Mouse (Mus musculus): ENCODE results near the gene Rpl23a. TPM values are rescaled to one million over a fixed set of nuclear protein-coding genes. Genes with fewer than 3 reads are reported as not detected.
"Not testable (repeated sequence)": the region's sequence is repeated elsewhere in the genome, so short reads cannot be mapped to it uniquely, and the experiment has no call there.

Gene Rpl23a
- total RNA-seq, 4 experiments from 2014 or later: 606 to 878 (median 722) TPM

DNA sequence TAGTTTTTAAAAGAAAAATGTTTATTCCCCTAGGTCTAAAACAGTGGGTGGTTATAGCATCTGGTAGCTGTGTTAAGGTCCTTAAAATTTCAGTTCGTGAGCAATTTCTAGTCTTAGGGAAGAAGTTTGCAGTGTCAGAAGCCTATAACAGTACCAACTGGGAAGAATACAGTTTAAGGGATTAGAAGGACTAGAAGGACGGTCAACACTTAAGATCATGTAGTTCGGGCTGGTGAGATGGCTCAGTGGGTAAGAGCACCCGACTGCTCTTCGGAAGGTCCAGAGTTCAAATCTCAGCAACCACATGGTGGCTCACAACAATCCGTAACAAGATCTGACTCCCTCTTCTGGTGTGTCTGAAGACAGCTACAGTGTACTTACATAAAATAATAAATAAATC is 1.3 kb upstream of the Rpl23a start:
- DNase-seq (ENCODE audit: low spot score in 2 of 2): not testable (repeated sequence)

DNA sequence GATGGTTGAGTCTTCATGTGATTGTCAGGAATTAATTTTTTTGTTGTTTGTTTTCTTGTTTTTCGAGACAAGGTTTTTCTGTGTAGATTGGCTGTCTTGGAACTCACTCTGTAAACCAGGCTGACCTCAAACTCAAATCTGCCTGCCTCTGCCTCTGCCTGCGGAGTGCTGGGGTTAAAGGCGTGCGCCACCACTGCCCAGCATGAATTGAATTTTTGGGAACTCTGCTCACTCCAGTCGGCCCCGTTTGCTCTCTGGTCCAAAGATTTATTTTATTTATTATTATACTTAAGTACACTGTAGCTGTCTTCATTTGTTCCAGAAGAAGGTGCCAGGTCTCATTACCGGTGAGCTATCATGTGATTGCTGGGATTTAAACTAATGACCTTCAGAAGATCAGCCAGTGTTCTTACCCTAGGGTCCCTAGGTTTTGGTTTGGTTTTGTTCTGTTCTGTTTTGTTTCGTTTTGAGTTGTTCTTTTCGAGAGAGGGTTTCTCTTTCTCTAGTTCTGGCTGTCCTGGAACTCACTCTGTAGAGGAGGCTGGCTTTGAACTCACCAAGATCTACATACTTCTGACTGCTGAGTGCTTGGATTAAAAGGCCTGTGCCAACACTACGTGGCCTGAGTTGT is 615 bp upstream of the Rpl23a start:
- no peak for DNase-seq (ENCODE audit: low spot score in 2 of 2)

GRCm38 (mm10) chr11:78182450-78182849 is 934 bp downstream of the Rpl23a start:
- DNase-seq (ENCODE audit: low spot score in 2 of 2): no peak

GRCm38 (mm10) chr11:78181830-78182357 is 1.5 kb downstream of the Rpl23a start:
- no peak for DNase-seq (ENCODE audit: low spot score in 2 of 2)

- DNase-seq (ENCODE audit: low spot score in 2 of 2): no peak
These were observed 3.2 kb downstream of the Rpl23a start for GRCm38 (mm10) chr11:78180081-78180761.

DNA sequence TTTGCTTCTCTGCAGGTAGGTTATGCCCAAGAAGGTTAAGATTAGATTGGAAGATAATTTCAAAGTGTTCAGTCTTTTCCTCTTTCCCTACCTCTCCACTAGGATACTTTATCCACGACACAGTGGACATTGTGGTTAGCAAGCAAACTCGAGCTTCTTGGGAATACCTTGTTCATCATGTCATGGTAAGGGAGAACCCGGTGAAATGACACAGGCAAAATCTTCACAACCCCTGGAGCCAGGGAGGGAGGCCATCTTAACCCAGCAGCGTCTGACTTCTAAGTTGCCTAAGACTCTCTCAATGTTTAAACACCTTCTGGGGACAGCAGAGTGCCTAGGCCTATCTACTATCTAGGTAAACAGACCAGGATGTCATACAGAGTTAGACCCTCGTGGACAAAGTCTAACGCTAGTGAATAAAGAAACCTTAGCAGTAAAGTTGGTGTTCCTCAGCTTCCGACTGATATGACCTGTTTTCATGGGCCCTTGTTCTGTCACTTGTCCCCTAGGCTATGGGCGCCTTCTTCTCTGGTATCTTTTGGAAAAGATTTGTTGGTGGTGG is 3.9 kb downstream of the Rpl23a start:
- DNase-seq (ENCODE audit: low spot score in 2 of 2): no peak

DNA sequence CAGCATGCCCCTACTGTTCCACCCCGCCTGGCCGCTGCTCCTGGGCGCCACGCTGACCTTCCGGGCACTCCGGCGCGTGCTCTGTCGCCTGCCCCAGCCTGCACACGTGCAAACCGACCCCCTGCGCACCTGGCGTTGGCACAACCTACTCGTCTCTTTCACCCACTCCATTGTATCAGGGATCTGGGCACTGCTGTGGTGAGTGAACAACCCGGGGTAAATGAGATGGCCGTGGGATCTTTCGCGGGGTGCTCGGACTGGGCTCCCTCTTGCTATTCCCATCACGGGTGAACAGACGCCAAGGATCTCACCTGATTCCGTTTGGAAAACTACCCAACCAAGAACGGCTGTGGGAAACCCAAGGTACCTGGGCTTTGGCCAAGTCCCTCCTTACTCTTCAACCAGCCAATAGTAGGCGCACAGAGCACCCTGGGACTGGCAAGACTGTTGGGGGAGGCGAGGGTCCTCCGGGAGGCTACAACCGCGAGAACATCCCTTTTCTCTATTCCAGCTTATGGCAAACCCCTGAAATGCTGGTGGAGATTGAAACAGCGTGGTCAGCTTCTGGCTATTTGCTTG is 4.4 kb downstream of the Rpl23a start:
- peak in 1 of 2 experiments; percentile 53 for DNase-seq (ENCODE audit: low spot score in 2 of 2)

DNA sequence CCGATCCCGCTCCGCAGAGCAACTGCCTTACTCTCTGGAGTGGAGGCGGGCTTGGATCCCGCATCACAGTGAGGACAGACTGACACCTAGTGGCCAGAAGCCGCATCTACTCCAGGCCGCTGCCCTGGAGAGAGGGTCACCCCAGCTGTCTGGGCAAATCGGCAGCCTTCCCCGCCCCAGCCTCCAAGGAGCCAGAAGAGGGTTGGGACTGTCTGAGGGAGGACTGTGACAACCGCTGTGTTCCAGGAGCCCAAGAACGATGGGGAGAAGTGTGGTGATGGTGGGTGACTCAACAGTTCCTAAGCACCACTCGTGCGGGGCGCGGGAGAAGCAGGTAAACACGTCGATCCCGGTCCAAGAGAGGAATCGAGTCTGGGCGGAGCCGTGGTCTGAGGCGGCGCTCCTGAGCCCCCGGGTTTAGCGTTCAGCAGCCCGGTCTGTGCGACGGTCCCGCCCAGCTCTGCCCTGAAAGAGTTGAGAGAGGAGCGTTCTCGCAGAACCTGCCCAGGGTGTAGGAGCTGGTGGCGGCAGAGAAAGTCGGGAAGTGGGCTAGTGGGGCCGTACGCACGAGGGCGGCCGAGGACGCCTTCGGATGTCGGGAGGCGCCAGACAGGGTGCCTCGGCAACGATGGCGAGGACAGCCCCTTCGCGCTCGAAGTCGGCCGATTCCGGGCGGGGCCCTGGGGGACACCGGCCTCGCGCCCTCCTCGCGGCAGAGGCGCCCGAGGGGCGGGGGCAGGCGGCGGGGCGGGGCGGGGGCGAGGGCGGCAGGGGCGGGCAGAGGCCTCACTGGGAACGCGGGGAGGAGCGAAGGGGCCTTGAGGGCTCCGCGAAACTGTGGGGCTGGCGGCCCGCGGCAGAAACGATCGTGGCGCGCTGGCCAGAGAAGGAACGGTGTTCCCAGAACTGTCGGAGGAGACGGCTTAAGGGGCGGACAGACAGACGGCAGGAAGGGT is 5.2 kb downstream of the Rpl23a start:
- peak; percentile 91 to 94 for DNase-seq (ENCODE audit: low spot score in 2 of 2)

GRCm38 (mm10) chr11:78177437-78177836 is 5.9 kb downstream of the Rpl23a start:
- DNase-seq (ENCODE audit: low spot score in 2 of 2): no peak

- no peak for DNase-seq (ENCODE audit: low spot score in 2 of 2)
These were observed 6.5 kb downstream of the Rpl23a start for GRCm38 (mm10) chr11:78176905-78177331.

DNA sequence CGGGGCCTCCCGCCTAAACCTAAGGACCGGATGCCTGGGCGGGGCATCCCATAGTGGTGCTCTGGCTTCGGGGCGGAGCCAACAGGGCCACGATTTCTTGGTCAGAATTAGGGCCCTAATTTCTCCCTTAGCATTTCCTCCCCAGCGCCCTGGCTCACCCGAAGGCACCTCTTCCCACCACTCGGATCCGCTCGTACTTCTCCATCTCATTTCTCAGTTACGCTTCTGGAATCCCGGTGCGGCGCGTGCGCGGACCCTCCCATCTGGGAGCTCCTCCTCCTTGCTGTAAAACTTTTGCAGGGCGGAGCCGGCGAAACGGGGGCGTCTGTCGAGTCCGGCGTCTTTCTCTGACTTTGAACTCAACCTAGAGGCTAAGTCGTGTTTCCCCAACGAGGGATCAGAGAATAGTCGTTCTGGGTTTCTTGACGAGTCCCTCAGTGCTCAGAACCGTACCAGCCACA is 7.0 kb downstream of the Rpl23a start, which contains the start of the genes Nek8 and Tlcd1:
Gene Nek8, minus strand, starts transcription at position 274 of the 461 bp plus-strand sequence.
Gene Tlcd1, plus strand, starts transcription at position 310 of the 461 bp plus-strand sequence.
- DNase-seq (ENCODE audit: low spot score in 2 of 2): peak in 1 of 2 experiments; percentile 72

DNA sequence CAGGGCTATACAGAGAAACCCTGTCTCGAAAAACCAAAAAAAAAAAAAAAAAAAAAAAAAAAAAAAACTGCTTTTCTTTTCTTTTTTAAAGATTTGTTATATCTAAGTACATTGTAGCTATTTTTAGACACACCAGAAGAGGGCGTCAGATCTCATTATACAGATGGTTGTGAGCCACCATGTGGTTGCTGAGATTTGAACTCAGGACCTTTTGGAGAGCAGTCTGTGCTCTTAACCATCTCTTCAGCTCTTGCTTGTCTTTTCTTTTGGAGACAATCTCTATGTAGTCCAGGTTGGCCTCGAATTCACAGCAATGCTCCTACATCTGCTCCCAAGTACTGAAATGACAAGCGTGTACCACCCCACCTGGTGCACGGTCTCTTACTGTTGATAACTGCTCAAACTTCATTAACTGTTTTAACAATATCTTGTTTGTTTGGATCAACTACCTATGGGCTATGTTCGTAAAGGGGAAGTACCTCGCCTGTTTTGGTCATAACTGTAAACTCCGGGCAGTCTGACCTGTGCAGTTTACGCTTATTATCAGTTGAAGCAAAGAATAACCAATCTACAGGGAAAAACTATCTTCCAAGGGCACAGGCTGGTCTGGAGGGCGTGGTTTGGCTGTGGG is 7.5 kb downstream of the Rpl23a start:
- DNase-seq (ENCODE audit: low spot score in 2 of 2): no peak

DNA sequence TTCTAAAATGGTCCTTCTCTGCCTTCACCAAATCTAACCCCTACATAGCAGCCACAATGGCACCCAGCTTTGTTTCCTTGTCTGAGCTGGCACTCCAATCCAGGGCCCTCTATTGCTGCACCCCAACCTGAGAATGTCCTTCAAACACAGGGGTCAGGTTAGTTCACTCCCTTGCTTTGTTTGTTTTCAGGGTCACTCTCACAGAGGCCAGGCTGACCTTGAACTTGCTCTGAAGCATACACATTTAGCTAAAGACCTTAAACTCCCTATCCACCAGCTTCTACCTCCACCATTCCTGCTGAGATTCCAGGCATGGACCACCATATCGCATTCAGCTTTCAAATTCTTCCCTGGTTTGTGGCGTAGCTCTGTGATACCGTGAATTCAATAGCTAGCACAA is 8.9 kb downstream of the Rpl23a start:
- DNase-seq (ENCODE audit: low spot score in 2 of 2): no peak

- no peak for DNase-seq (ENCODE audit: low spot score in 2 of 2)
These were observed 10.5 kb downstream of the Rpl23a start for GRCm38 (mm10) chr11:78172748-78173383.

- DNase-seq (ENCODE audit: low spot score in 2 of 2): no peak
These were observed 11.2 kb downstream of the Rpl23a start for GRCm38 (mm10) chr11:78172034-78172747.

DNA sequence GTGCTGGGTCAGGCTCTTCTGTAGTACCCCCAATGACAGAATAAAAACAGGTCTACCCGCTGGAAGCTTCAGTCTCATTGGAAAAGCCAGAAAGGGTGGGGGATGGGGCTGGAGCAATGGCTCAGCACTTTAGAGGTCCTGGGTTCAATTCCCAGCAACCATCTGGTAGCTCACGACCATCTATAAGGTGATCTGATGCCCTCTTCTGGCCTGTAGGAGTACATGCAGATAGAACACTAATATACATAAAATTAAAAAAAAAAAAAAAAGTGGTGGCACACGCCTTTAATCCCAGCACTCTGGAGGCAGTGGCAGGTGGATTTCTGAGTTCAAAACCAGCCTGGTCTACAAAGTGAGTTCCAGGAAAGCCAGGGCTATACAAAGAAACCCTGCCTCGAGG is 12.1 kb downstream of the Rpl23a start:
- no peak for DNase-seq (ENCODE audit: low spot score in 2 of 2)

- no peak for DNase-seq (ENCODE audit: low spot score in 2 of 2)
These were observed 13.1 kb downstream of the Rpl23a start for GRCm38 (mm10) chr11:78170306-78170705.

- no peak for DNase-seq (ENCODE audit: low spot score in 2 of 2)
These were observed 14.6 kb downstream of the Rpl23a start for GRCm38 (mm10) chr11:78168541-78169468.

Data from layer of hippocampus, adult 8-10 months (tissue).